Mouse (Mus musculus): ENCODE measurements around the gene Ctnna3. TPM values are rescaled to one million over a fixed set of nuclear protein-coding genes. Genes with fewer than 3 reads are reported as not detected.
"Not testable (repeated sequence)": the region's sequence is repeated elsewhere in the genome, so short reads cannot be mapped to it uniquely, and the experiment has no call there.

Ctnna3 gene
- polyA plus RNA-seq, 1 experiment from 2014 or later = 0.26 TPM

- Histone ChIP-seq H3K4me2 (no peak overlapping the region), H3K27me3 (no peaks in the 10 kb centered on the region), H3K4me1 (no peaks in the 10 kb centered on the region), H3K4me3 (no peak overlapping the region), H3K27ac (no peak overlapping the region), H3K9me3 (replicated peaks) (no peaks in the 10 kb centered on the region), H3K36me3 (ENCODE audit: poor library complexity, severe bottlenecking) (no peaks in the 10 kb centered on the region), H3K9ac (no peak overlapping the region)
- ATAC-seq = no peak
Measured at GRCm38 (mm10) chr10:64958391-64958790, 1528.5 kb downstream of the Ctnna3 start.

- Histone ChIP-seq H3K27ac (no peak overlapping the region), H3K9me3 (replicated peaks) (no peaks in the 10 kb centered on the region), H3K4me1 (no peaks in the 10 kb centered on the region), H3K4me3 (no peak overlapping the region), H3K36me3 (ENCODE audit: poor library complexity, severe bottlenecking) (no peaks in the 10 kb centered on the region), H3K9ac (no peak overlapping the region), H3K27me3 (no peaks in the 10 kb centered on the region), H3K4me2 (no peak overlapping the region)
- no peak for ATAC-seq
- 29% methylated on average over 3 of the region's 3 CpGs for WGBS
Measured at GRCm38 (mm10) chr10:64992871-64993270, 1563.0 kb downstream of the Ctnna3 start.

GRCm38 (mm10) chr10:65013525-65013924 lies 1583.6 kb downstream of the Ctnna3 start:
- Histone ChIP-seq H3K4me2 (no peak overlapping the region), H3K4me1 (no peaks in the 10 kb centered on the region), H3K9ac (no peak overlapping the region)

GRCm38 (mm10) chr10:65022667-65023066 lies 1592.8 kb downstream of the Ctnna3 start:
- no peaks in the 10 kb centered on the region for H3K27me3 ChIP-seq
- no peak overlapping the region for H3K27ac ChIP-seq
- H3K4me1 ChIP-seq = no peaks in the 10 kb centered on the region
- no peak overlapping the region for H3K4me3 ChIP-seq
- H3K9me3 ChIP-seq (replicated peaks) = no peaks in the 10 kb centered on the region
- H3K36me3 ChIP-seq (ENCODE audit: poor library complexity, severe bottlenecking) = no peaks in the 10 kb centered on the region
- H3K9ac ChIP-seq = no peak overlapping the region
- no peak for ATAC-seq
- no peak overlapping the region for H3K4me2 ChIP-seq
- WGBS = 90% methylated on average over 2 of the region's 2 CpGs

More at GRCm38 (mm10) chr10:65013525-65013924, 1583.6 kb downstream of the Ctnna3 start:
- Histone ChIP-seq H3K27ac (no peak overlapping the region), H3K27me3 (no peaks in the 10 kb centered on the region), H3K36me3 (ENCODE audit: poor library complexity, severe bottlenecking) (no peaks in the 10 kb centered on the region), H3K4me3 (no peak overlapping the region), H3K9me3 (replicated peaks) (no peaks in the 10 kb centered on the region)
- ATAC-seq = no peak

- not testable (repeated sequence) for H3K27ac ChIP-seq; H3K4me1 ChIP-seq; H3K4me3 ChIP-seq; H3K36me3 ChIP-seq (ENCODE audit: poor library complexity, severe bottlenecking); ATAC-seq; H3K27me3 ChIP-seq; H3K4me2 ChIP-seq; H3K9ac ChIP-seq; H3K9me3 ChIP-seq (replicated peaks)
- 74% methylated on average over 1 of the region's 1 CpGs for WGBS
Measured at GRCm38 (mm10) chr10:65033516-65033915, 1603.6 kb downstream of the Ctnna3 start.

Other genes starting within 250 kb of the Ctnna3 start
- gene Mypn, start 226.1 kb upstream of the Ctnna3 start, polyA plus RNA-seq (2015; fragmentation: Nextera tagmentation; extraction: Ambion mirVana) = 0.16 TPM in 1 of 2 replicates, not detected in the other
- gene Herc4, start 186.3 kb upstream of the Ctnna3 start, polyA plus RNA-seq (2015; fragmentation: Nextera tagmentation; extraction: Ambion mirVana) = 33.6 and 38.1 TPM in 2 replicates
- 5.0 and 5.3 TPM in 2 replicates for gene Sirt1, start 48.4 kb upstream of the Ctnna3 start, polyA plus RNA-seq (2015; fragmentation: Nextera tagmentation; extraction: Ambion mirVana)
- 8.3 and 9.1 TPM in 2 replicates for gene Dnajc12, start 47.7 kb upstream of the Ctnna3 start, polyA plus RNA-seq (2015; fragmentation: Nextera tagmentation; extraction: Ambion mirVana)
- not detected in 2 replicates for gene Gm7075, start 8.3 kb upstream of the Ctnna3 start, polyA plus RNA-seq (2015; fragmentation: Nextera tagmentation; extraction: Ambion mirVana)